In the genomic region with DNA sequence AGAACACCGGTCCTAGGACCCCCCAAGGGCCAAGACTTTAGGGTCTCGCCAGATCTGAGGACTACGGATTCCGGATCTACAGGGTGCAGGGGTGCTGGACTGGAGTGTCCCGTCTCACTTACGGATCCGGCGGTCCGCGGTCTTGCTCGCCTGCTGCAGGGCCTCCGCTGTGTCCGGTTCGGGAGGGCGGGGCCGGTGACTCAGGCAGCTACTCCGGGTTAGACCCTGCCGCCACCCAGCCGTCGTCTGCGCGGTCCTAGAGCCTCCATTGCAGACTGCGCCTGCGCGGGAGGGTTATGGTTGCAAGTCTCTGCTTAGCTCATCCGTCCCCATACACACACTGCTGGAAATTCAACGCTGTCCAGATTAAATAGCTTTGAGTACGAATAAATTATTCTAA, we compare ENCODE assay signal across 8 mouse cellular contexts. TPM values are rescaled to one million over a fixed set of nuclear protein-coding genes. Genes with fewer than 3 reads are reported as not detected.
DNase-seq lines count a peak whose midpoint lies in the region; ATAC-seq lines count a peak whose summit lies in the region.

No protein-coding gene starts in this region.

- peak overlapping the region; percentile 80 for H3K4me3 ChIP-seq in hindbrain, embryonic 13.5 days

- ATAC-seq in hindbrain, embryonic 13.5 days (ENCODE audit: low FRiP score) = peak; percentile 85

- peak overlapping the region; percentile 88 for H3K4me2 ChIP-seq in hindbrain, embryonic 13.5 days

- no peaks in the 10 kb centered on the region for H3K9me3 ChIP-seq in hindbrain, embryonic 13.5 days

- DNase-seq in Muller cell, postnatal 12 days (ENCODE audit: inconsistent ontology term) = peak; percentile 96
- peak; percentile 97 for DNase-seq in cerebellum, adult 9-11 months
- peak; percentile 86 to 92 for DNase-seq in frontal cortex, postnatal 10 days (ENCODE audit: low spot score in 2 of 2)
- DNase-seq in layer of hippocampus, postnatal 25 days (ENCODE audit: extremely low spot score in 1 of 2, low spot score in 1 of 2) = peak; percentile 84 to 95
- DNase-seq in lung, postnatal 25 days (ENCODE audit: low spot score) = peak; percentile 96
- DNase-seq in retina, embryonic 14.5 days (ENCODE audit: low spot score) = peak; percentile 97
- DNase-seq in thymus, postnatal 4 days = peak; percentile 98

- 0% methylated on average over 28 of the region's 28 CpGs for WGBS in hindbrain, embryonic 13.5 days

- peak overlapping the region; percentile 89 for H3K27ac ChIP-seq in hindbrain, embryonic 13.5 days

- H3K9ac ChIP-seq in hindbrain, embryonic 13.5 days = peak overlapping the region; percentile 88

- H3K27me3 ChIP-seq in hindbrain, embryonic 13.5 days = no peaks in the 10 kb centered on the region

- H3K4me1 ChIP-seq in hindbrain, embryonic 13.5 days (replicated peaks) = peaks cover 25% of the 10 kb centered on the region

- peaks cover 26% of the 10 kb centered on the region for H3K36me3 ChIP-seq in hindbrain, embryonic 13.5 days

RNA-seq across cellular contexts. Expression of a gene that starts 3.7 kb away (rescaled TPM):
- polyA plus RNA-seq in hindbrain, embryonic 13.5 days (2015; fragmentation: Nextera tagmentation; extraction: Ambion mirVana) = 68.1 and 78.1 TPM in 2 replicates
- 100 to 1,000 TPM; 206 to 218 TPM for total RNA-seq in layer of hippocampus, postnatal 25 days (2021)

RNA-seq across cellular contexts. Expression of a gene that starts 10.9 kb away (rescaled TPM):
- 4.5 and 8.0 TPM in 2 replicates for polyA plus RNA-seq in hindbrain, embryonic 13.5 days (2015; fragmentation: Nextera tagmentation; extraction: Ambion mirVana)
- total RNA-seq in layer of hippocampus, postnatal 25 days (2021) = 1 to 10 TPM; 2.8 to 5.0 TPM

RNA-seq across cellular contexts. Expression of a gene that starts 25.3 kb away (rescaled TPM):
- polyA plus RNA-seq in hindbrain, embryonic 13.5 days (2015; fragmentation: Nextera tagmentation; extraction: Ambion mirVana) = 17.5 and 18.6 TPM in 2 replicates
- 10 to 100 TPM; 49.2 to 50.2 TPM for total RNA-seq in layer of hippocampus, postnatal 25 days (2021)

RNA-seq across cellular contexts. Expression of a gene that starts 36.9 kb away (rescaled TPM):
- 174 and 175 TPM in 2 replicates for polyA plus RNA-seq in hindbrain, embryonic 13.5 days (2015; fragmentation: Nextera tagmentation; extraction: Ambion mirVana)
- 10 to 100 TPM; 60.0 to 64.5 TPM for total RNA-seq in layer of hippocampus, postnatal 25 days (2021)

RNA-seq across cellular contexts. Expression of a gene that starts 37.2 kb away (rescaled TPM):
- 383 and 390 TPM in 2 replicates for polyA plus RNA-seq in hindbrain, embryonic 13.5 days (2015; fragmentation: Nextera tagmentation; extraction: Ambion mirVana)
- total RNA-seq in layer of hippocampus, postnatal 25 days (2021) = 100 to 1,000 TPM; 115 to 136 TPM

Comparison
In these comparisons a context has a peak if more than half of its experiments do, and no peak if none do; other contexts are left out.
1. Peak in every context shown above with its lines: DNase-seq, ATAC-seq, H3K4me3 ChIP-seq and H3K27ac ChIP-seq.